Mouse (Mus musculus) E14TG2a.4 (cell line): ENCODE measurements around the gene Wipf2.

Source experiments
- H3K27me3 ChIP-seq: 2 replicates; pipeline ENCODE4 v1.6.1; 2014; ENCODE audit warnings: low read length, control low read depth; ENCODE audit not compliant: insufficient read depth
- H3K36me3 ChIP-seq: 2 replicates; pipeline ENCODE4 v1.6.1; 2014; ENCODE audit warnings: low read length, control low read depth; ENCODE audit not compliant: insufficient read depth
- H3K4me1 ChIP-seq: replicated peaks from 2 replicates; pipeline ENCODE4 v1.6.1; 2014; ENCODE audit warnings: low read depth, low read length, control low read depth
- H3K4me3 ChIP-seq: replicated peaks from 2 replicates; pipeline ENCODE4 v1.5.1; 2014; ENCODE audit warnings: mild to moderate bottlenecking, low read length
- H3K9me3 ChIP-seq: 2 replicates; pipeline ENCODE4 v1.6.1; 2014; ENCODE audit warnings: low read length, control low read depth
- CTCF ChIP-seq: conservative IDR thresholded peaks from 2 replicates; pipeline ENCODE4 v1.5.1; 2014; ENCODE audit warnings: low read length
- NANOG ChIP-seq: IDR thresholded peaks from 2 replicates; pipeline ENCODE4 v1.6.1; 2014; ENCODE audit warnings: borderline replicate concordance, low read length, mixed read lengths
- POU5F1 ChIP-seq: IDR thresholded peaks from 2 replicates; pipeline ENCODE4 v1.6.1; 2014; ENCODE audit warnings: low read length, borderline replicate concordance

Gene Wipf2

GRCm38 (mm10) chr11:98944897-98945604 lies 81.6 kb downstream of the Wipf2 start:
- TF ChIP-seq POU5F1 (no peak), CTCF (no peak), NANOG (no peak)

GRCm38 (mm10) chr11:98945605-98945977 lies 82.2 kb downstream of the Wipf2 start:
- Histone ChIP-seq H3K4me3 (no peak overlapping the region), H3K4me1 (peaks cover 88% of the 10 kb centered on the region), H3K36me3 (peaks cover 49% of the 10 kb centered on the region), H3K27me3 (no peaks in the 10 kb centered on the region), H3K9me3 (peaks cover 8% of the 10 kb centered on the region; the same call in 1 of the 2 replicates)
- TF ChIP-seq POU5F1 (no peak), NANOG (no peak), CTCF (no peak)

More at GRCm38 (mm10) chr11:98944897-98945604, 81.6 kb downstream of the Wipf2 start:
- Histone ChIP-seq H3K36me3 (peaks cover 46% of the 10 kb centered on the region), H3K4me1 (peaks cover 88% of the 10 kb centered on the region), H3K9me3 (peaks cover 8% of the 10 kb centered on the region; the same call in 1 of the 2 replicates), H3K4me3 (no peak overlapping the region), H3K27me3 (no peaks in the 10 kb centered on the region)

GRCm38 (mm10) chr11:98947969-98948569 lies 84.6 kb downstream of the Wipf2 start:
- Histone ChIP-seq H3K9me3 (peaks cover 8% of the 10 kb centered on the region; the same call in 1 of the 2 replicates), H3K4me3 (no peak overlapping the region), H3K36me3 (peaks cover 65% of the 10 kb centered on the region), H3K4me1 (peaks cover 88% of the 10 kb centered on the region), H3K27me3 (no peaks in the 10 kb centered on the region)
- no peak for TF ChIP-seq NANOG
- TF ChIP-seq CTCF, result no peak
- TF ChIP-seq POU5F1, result no peak

- TF ChIP-seq NANOG (no peak), CTCF (no peak), POU5F1 (no peak)
Observed at GRCm38 (mm10) chr11:98949242-98949957, 86.0 kb downstream of the Wipf2 start.

GRCm38 (mm10) chr11:98949958-98950460 lies 86.6 kb downstream of the Wipf2 start:
- H3K9me3 ChIP-seq, result no peaks in the 10 kb centered on the region
- H3K4me1 ChIP-seq, result peaks cover 86% of the 10 kb centered on the region
- H3K36me3 ChIP-seq, result peaks cover 57% of the 10 kb centered on the region
- H3K27me3 ChIP-seq, result no peaks in the 10 kb centered on the region
- TF ChIP-seq POU5F1 (no peak), NANOG (no peak), CTCF (no peak)
- peak overlapping the region; percentile 17; the same call in 1 of the 2 replicates for H3K4me3 ChIP-seq

More at GRCm38 (mm10) chr11:98949242-98949957, 86.0 kb downstream of the Wipf2 start:
- H3K9me3 ChIP-seq, result peaks cover 6% of the 10 kb centered on the region; the same call in 1 of the 2 replicates
- H3K4me3 ChIP-seq, result peak overlapping the region; percentile 17; the same call in 1 of the 2 replicates
- H3K27me3 ChIP-seq, result no peaks in the 10 kb centered on the region
- peaks cover 63% of the 10 kb centered on the region for H3K36me3 ChIP-seq
- H3K4me1 ChIP-seq, result peaks cover 86% of the 10 kb centered on the region

- Histone ChIP-seq H3K4me3 (no peak overlapping the region), H3K36me3 (peaks cover 57% of the 10 kb centered on the region), H3K4me1 (peaks cover 88% of the 10 kb centered on the region), H3K9me3 (no peaks in the 10 kb centered on the region), H3K27me3 (no peaks in the 10 kb centered on the region)
- no peak for TF ChIP-seq POU5F1
- no peak for TF ChIP-seq CTCF
- no peak for TF ChIP-seq NANOG
Observed at GRCm38 (mm10) chr11:98950484-98950883, 87.0 kb downstream of the Wipf2 start.

- TF ChIP-seq POU5F1, result no peak
- TF ChIP-seq NANOG, result no peak
- no peak for TF ChIP-seq CTCF
- no peaks in the 10 kb centered on the region for H3K9me3 ChIP-seq
- H3K4me1 ChIP-seq, result peaks cover 87% of the 10 kb centered on the region
- H3K4me3 ChIP-seq, result peak overlapping the region; percentile 50
- no peaks in the 10 kb centered on the region for H3K27me3 ChIP-seq
- peaks cover 50% of the 10 kb centered on the region for H3K36me3 ChIP-seq
Observed at GRCm38 (mm10) chr11:98951026-98951906, 87.8 kb downstream of the Wipf2 start.

- peak overlapping the region; percentile 49 for H3K4me3 ChIP-seq
- peaks cover 55% of the 10 kb centered on the region for H3K36me3 ChIP-seq
- H3K9me3 ChIP-seq, result no peaks in the 10 kb centered on the region
- H3K27me3 ChIP-seq, result no peaks in the 10 kb centered on the region
- peaks cover 92% of the 10 kb centered on the region for H3K4me1 ChIP-seq
- no peak for TF ChIP-seq CTCF
- TF ChIP-seq POU5F1, result no peak
- no peak for TF ChIP-seq NANOG
Observed at GRCm38 (mm10) chr11:98952111-98952510, 88.7 kb downstream of the Wipf2 start.
